Mouse (Mus musculus): ENCODE data around the gene Coa7.
A peak's percentile ranks its signal among the peaks of the same experiment; 100 is the strongest.

Gene Coa7

GRCm38 (mm10) chr4:108327730-108328484, at the start of gene Coa7:
Gene Coa7, plus strand, starts transcription at chr4:108328140.
- DNase-seq (ENCODE audit: low read depth), result peak; percentile 96

GRCm38 (mm10) chr4:108300266-108300665, 27.7 kb upstream of the Coa7 start:
- no peak for DNase-seq (ENCODE audit: low read depth)

- DNase-seq (ENCODE audit: low read depth), result peak; percentile 83
Observed at GRCm38 (mm10) chr4:108300670-108301373, 27.1 kb upstream of the Coa7 start, which contains the start of gene Zyg11b. Gene Zyg11b, minus strand, starts transcription at chr4:108301096.

GRCm38 (mm10) chr4:108302296-108302890, 25.5 kb upstream of the Coa7 start:
- DNase-seq (ENCODE audit: low read depth), result no peak

GRCm38 (mm10) chr4:108310706-108311105, 17.2 kb upstream of the Coa7 start:
- no peak for DNase-seq (ENCODE audit: low read depth)

GRCm38 (mm10) chr4:108314041-108314440, 13.9 kb upstream of the Coa7 start:
- DNase-seq (ENCODE audit: low read depth), result no peak

DNA sequence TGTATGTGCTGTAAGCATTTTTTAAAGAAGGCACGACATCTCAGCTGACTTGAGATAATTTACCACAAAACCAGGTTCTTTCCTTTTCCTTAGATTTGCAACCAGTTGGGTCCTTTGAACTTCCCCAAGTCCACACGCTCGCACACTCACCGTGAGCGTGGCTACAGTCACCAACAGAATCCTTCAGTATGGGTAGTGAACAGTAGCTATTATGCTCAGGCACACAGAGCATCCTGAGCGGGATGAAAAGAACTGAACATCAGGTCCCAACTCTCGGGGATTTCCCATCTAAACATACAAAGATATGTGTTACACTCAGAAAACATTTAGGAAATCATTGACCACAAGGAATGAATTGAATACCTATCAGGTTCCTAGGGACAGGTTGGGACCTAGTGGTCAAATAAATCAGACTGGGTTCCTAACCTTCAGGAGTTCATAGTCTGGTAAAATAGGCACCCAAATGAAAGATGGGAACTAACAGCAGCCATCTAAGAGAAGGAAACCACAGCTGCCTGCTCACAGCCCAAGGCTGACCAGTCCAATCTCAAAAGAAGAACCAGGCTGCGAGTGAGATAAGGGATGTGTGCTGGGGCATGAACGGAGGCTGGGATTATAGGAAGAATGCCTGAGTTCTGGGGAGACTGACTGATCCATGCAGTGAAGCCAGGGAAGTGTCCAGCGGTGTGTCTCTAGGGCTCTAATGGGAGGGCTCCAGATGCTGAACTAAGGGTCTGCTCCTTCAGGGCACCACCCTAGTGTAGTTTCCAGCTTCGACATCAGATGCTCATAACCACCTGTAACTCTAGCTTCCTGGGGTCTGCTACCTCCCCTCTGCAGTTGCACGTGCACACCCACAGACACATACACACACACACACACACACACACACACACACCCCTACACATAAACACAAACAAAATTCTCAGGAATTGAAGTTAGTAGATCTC, 10.0 kb upstream of the Coa7 start:
- no peak for DNase-seq (ENCODE audit: low read depth)

DNA sequence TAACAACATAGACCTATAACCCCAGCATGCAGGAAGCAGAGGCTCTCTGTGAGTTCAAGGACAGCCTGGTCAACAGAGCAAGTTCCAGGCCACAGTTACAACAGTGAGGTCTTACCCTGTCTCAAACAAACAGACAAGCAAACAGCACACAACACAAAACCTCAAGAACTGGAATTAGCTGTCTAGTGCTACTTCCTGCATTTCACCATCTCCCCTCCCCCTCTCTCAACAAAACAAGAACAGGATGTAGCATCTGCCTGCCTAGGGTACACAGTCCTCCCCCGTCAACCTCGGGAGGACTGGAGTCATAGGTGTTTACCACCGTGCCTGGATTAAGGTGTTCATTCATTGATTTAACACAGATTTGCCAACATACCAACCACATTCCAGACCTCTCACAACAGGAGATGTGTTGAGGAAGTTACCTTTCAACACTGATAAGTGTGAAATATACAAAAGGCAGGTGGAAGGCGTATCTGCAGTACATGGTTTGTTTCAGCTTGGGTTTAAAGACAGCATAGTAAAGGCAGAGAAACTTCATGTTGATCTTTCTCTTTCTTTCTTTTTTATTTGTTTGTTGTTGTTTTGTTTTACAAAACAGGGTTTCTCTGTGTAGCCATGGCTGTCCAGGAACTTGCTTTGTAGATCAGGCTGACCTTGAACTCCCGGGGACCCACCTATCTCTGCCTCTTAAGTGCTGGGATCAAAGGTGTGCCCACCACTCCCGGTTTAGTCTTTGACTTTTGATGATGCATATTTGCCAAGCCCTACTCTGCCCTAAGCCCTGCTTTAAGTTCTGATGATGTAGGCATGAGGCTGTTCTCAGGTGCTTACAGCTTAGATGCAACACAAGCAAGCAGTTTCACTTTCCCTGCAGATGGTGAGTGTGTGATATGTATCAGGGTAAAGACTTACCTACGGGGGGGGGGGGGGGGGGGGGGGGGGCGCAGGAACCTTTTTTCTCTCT, 9.0 kb upstream of the Coa7 start:
- no peak for DNase-seq (ENCODE audit: low read depth)

GRCm38 (mm10) chr4:108319747-108320146, 8.2 kb upstream of the Coa7 start:
- DNase-seq (ENCODE audit: low read depth), result no peak

- no peak for DNase-seq (ENCODE audit: low read depth)
Observed at GRCm38 (mm10) chr4:108320627-108321380, 7.1 kb upstream of the Coa7 start.

GRCm38 (mm10) chr4:108323588-108323987, 4.4 kb upstream of the Coa7 start:
- DNase-seq (ENCODE audit: low read depth), result no peak

DNA sequence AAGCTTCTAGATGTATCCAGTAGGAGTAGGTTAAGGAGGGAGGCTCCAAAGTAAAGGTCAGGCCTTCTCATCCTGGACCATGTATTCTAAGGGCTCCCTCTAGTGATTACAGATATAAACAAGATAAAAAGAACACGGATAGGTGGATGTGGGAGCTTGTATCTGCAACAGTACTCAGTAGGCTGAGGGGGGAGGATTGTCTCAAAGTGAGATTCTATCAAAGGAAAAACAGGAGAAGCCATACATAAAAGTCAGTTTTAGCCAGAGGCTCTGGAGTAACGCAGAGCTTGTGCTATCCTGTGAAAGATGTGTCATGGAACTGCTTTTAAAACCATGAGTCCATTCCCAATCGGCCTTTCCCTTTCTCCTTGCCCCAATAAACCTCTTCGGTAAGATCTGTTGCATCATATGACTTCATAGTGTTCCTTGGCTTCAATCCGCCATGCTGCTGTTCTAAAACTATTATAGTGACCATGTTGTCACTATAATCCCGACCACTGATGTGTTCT, 815 bp upstream of the Coa7 start:
- no peak for DNase-seq (ENCODE audit: low read depth)

DNA sequence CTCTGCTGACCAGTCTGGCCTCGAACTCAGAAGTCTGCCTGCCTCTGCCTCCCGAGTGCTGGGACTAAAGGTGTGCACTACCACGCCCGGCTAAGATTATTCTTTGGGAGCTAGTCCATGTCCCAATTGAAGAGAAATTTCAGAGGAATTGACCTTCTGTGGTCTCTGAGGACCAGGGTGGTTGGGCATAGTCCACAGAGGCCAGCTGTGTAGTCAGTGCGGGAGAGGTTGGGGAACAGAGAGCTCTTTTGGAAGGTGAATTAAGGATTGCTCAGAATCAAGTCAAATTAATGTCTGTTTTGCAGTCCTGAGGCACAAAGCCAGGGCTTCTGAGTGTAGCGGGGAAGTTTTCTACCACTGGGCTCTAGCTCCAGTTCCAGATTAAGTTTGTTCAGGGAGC, 1.9 kb downstream of the Coa7 start:
- DNase-seq (ENCODE audit: low read depth), result no peak

DNA sequence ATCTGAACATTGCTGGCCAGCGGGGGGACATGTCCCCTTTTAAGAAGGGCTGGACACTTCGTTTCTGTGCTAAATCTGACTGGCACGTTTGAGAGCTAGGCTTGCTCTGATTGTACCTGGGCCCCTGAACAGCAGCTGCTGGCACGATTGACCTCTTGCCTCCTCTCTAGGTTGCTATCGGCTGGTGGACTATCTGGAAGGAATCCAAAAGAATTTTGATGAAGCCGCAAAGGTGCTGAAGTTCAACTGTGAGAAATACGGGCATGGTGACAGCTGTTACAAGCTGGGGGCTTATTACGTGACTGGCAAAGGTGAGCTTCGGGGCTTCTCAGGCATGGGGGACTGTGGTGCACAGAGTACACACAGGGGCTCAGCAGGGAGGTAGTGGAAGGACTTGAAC, 4.1 kb downstream of the Coa7 start:
- no peak for DNase-seq (ENCODE audit: low read depth)

DNA sequence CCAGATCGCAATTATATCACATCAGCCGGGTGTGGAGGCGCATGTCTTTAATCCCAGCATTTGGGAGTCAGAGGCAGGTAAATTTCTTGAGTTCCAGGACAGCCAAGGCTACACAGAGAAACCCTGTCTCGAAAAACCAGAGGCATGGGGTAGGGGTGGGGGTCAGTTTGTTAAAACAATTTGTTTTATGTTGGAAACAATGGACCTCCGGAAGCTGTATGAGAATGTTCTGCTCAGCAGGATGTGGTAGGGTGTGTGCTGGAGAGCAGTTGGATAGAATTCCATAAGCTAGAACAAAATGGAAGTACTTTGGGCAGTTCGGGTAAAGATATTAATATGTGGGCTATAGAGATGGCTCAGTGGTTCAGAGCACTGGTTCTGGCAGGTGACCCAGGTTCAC, 7.5 kb downstream of the Coa7 start:
- no peak for DNase-seq (ENCODE audit: low read depth)

DNA sequence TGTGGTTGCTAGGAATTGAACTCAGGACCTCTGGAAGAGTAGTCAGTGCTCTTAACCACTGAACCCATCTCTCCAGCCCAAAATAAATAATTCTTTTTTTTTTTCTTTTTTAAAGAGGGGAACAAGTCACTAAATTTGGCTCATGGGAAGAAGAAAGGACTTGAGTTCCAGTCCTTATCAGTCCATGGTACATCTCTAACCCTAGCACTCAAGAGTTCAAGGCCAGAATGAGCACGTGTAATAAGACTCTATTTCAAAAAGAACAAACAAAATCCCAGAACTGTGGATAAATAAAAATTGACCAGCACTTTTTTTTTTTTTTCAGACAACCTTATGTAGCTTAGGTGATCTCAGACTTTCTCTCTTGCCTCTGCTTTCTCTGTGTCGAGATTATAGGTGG, 8.8 kb downstream of the Coa7 start:
- DNase-seq (ENCODE audit: low read depth), result no peak

- no peak for DNase-seq (ENCODE audit: low read depth)
Observed at GRCm38 (mm10) chr4:108337817-108338216, 9.9 kb downstream of the Coa7 start.

GRCm38 (mm10) chr4:108338321-108338733, 10.4 kb downstream of the Coa7 start:
- DNase-seq (ENCODE audit: low read depth), result no peak

DNA sequence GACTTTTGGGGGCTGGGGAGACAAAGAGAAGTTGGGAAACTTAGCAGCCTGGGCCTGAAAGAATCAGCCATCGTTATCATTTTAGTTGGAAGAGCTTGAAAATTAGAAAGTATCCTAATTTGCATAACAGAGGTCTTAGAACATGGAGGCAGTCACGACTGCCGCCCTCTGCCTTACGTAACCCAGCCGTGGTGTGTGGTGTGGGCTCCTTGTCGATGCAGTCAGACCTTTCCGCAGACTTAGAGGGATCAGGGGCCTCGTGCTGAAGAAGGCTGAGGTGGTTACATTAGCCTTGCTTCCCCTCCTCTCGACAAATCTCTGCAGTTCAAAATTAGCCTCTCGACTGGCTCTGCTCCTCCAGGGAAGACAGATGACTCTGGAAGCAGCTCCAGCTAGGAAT, 10.9 kb downstream of the Coa7 start:
- DNase-seq (ENCODE audit: low read depth), result no peak

GRCm38 (mm10) chr4:108339277-108339690, 11.3 kb downstream of the Coa7 start:
- peak; percentile 48 for DNase-seq (ENCODE audit: low read depth)

All from c-Kit-positive CD71-negative TER-119-negative erythroid progenitor cells, embryonic 14.5 days (primary cell).